Mouse (Mus musculus) layer of hippocampus, adult 2 months (tissue): ENCODE measurements around the gene Adam30. TPM values are rescaled to one million over a fixed set of nuclear protein-coding genes. Genes with fewer than 3 reads are reported as not detected.
"Not testable (repeated sequence)": the region's sequence is repeated elsewhere in the genome, so short reads cannot be mapped to it uniquely, and the experiment has no call there.

Source experiments
- DNase-seq, 2 experiments: peaks; one replicate each; pipeline ENCODE4 v3.0.0; 2022; ENCODE audit warnings: low spot score in 2 of 2
- H3K27ac ChIP-seq: fragments of 200-600 bp; 2 replicates; pipeline ENCODE4 v1.8.1; 2022
- H3K4me3 ChIP-seq: fragments of 200-600 bp; 2 replicates; pipeline ENCODE4 v1.8.1; 2022; ENCODE audit warnings: mild to moderate bottlenecking
- CTCF ChIP-seq: fragments of 200-600 bp; conservative IDR thresholded peaks from 2 replicates; pipeline ENCODE4 v1.8.1; 2022; ENCODE audit warnings: antibody characterized with exemption, mild to moderate bottlenecking, moderate library complexity
- long read RNA-seq, 2 experiments: library from polyadenylated mRNA; stranded (forward); transcript quantifications; one replicate each; pipeline ENCODE4 v2.0.0; 2021; ENCODE audit warnings: borderline mapping rate in 2 of 2
- total RNA-seq, 2 experiments: library from RNA; stranded (reverse); gene quantifications; 2 replicates each; pipeline ENCODE4 v1.2.3; 2021

The Adam30 gene
- not detected for total RNA-seq
- long read RNA-seq, experiment 1, result 0 reads
- long read RNA-seq, experiment 2, result 0 reads

DNA sequence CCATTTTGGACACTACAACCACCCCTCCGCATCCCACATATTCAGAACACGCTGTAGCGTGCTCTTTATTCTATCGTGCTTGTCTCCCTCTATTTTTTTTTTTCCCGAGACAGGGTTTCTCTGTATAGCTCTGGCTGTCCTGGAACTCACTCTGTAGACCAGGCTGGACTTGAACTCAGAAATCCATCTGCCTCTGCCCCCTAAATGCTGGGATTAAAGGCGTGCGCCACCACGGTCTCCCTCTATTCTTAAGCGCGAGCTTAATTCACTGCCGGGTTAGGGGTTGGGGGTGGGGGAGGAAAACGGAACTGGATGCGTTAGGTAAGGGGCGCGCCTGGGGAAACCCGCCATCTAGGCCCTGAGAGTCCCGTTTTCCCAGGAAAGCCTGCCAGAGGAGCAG lies at the start of gene Adam30:
Gene Adam30, plus strand, starts transcription at position 301 of the 400 bp plus-strand sequence.
- no peak for DNase-seq
- Histone ChIP-seq H3K27ac (no peak within 1 kb of the TSS), H3K4me3 (no peak within 1 kb of the TSS)
- no peak for TF ChIP-seq CTCF

DNA sequence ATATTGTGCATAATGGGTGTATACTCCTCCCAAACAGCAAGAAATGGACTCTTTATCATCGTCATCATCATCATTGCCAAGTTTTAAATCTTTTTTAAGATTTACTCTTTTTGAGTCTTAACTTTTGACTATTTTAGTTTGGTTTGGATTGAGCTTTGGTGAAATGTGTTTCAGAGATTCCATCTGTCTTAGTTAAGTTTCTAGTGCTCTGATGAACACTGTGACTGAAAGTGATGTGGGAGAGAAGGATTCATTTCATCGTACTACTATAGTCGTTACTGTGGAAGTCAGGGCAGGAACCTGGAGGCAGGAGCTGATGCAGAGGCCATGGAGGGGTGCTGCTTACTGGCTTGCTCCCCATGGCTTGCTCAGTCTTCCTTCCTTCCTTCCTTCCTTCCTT lies 42.2 kb upstream of the Adam30 start:
- Histone ChIP-seq H3K4me3 (no peak overlapping the region), H3K27ac (no peak overlapping the region)
- no peak for TF ChIP-seq CTCF
- DNase-seq, result no peak

DNA sequence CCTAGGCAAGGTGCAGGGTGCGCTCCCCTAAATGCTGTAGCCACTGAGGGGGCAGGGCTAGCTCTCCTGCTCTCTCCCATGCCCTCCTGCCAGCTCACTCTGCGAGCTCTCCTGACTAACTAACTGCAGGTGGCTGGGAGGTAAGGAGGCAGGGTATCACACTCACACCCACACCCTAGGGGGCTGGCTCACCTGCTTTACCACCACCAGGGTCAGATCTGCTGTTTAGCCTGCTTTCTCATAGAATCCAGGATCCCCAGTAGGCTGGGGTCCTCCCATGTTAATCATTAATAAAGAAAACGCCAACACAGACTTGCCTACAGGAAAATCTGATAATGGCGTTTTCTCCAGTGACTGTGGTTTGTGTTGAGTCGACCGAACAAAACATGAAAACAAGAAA lies 41.1 kb upstream of the Adam30 start:
- no peak for TF ChIP-seq CTCF
- no peak overlapping the region for H3K27ac ChIP-seq

DNA sequence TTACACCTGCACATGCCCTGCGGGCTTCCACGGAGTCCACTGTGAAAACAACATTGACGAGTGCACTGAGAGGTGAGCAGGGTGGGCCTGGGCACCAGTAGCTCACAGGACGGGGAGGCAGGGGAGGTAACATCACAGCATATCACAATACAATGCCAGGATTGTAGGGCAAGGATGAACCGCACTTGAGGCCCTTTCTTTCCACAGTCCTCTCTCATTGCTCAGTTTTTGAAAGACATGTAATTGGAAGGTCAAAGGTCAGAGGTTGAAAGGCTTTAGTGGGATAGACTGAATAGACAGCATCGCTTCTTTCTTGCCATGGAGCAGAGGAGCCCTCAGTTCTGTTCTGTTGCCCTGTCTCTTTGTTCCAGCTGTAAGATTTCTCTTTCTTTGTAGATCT lies 39.5 kb upstream of the Adam30 start:
- Histone ChIP-seq H3K27ac (no peak overlapping the region), H3K4me3 (no peak overlapping the region)
- no peak for DNase-seq
- TF ChIP-seq CTCF, result no peak

More for the DNA sequence above, 41.1 kb upstream of the Adam30 start:
- DNase-seq, result no peak
- H3K4me3 ChIP-seq, result no peak overlapping the region

DNA sequence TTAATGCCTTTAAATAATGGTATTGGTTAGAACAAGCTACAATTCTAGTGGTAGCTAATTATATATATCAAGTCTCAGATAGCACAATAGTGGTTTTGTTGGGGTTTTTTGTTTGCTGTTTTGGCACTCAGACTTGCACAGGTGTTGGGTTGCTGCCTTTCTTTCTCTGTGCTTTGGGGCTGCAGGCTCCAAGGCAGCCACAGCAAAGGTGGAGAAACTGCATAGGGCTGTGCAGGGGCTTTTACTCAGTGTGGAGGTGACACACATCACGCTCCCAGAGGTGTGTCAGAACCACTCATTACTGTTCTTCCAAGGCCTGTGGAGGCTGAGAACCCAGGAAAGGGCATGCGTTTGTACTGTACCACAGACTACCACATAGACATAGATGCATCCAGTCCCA lies 32.7 kb upstream of the Adam30 start:
- no peak for DNase-seq
- no peak for TF ChIP-seq CTCF
- Histone ChIP-seq H3K27ac (no peak overlapping the region), H3K4me3 (no peak overlapping the region)

DNA sequence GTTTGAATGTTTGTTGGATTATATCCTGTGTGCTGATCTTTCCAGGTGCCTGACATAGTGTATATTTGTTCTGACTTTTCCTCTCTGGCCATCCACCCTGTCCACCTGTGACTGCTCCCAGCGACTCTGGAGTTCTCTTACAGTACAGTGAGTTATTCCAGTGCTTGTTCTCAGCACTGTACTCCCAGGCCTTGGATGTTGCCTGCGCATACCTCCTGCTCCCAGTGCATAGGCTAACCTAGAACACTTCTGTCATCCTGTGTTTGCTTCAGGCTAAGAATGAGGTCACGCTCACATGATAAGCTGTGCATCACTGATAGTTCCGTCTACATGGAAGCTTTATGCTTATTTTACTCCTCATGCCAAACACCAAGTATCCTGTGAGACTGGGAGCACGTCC lies 31.7 kb upstream of the Adam30 start:
- no peak overlapping the region for H3K27ac ChIP-seq
- no peak for TF ChIP-seq CTCF
- H3K4me3 ChIP-seq, result no peak overlapping the region
- DNase-seq, result no peak

DNA sequence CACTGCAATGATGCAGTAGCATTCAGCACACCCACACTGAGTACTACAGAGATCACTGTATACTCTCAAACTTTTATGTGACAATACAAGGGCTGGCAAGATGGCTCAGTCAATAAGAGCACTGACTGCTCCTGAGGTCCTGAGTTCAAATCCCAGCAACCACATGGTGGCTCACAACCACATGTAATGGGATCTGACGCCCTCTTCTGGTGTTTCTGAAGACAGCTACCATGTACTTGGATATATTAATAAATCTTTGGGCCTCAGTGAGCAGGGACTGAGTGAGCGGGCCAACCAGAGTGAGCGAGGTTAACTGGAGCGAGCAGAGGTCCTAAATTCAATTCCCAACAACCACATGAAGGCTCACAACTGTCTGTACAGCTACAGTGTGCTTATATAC lies 28.3 kb upstream of the Adam30 start:
- H3K27ac ChIP-seq, DNase-seq, H3K4me3 ChIP-seq: not testable (repeated sequence)
- peak; percentile 32 for TF ChIP-seq CTCF

DNA sequence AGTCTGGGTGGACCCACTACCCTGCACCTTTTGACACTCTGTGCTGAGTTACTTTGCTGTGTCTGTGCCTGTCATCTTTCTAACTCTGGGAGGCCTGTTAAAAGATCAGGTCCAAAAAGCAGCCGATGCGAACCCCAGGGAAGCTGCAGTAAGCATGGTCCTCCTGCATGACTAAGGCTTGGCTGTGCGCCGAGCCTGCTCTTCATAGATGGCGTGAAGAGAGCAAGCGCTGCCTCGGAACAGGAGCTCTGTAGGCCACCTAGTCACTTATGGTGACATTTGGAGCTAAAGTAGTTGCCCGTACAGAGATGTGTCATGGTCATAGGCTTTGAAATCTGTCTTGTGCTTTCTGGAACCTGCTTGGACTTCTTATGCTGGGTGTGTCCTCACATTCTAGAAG lies 27.8 kb upstream of the Adam30 start:
- no peak for DNase-seq
- Histone ChIP-seq H3K27ac (no peak overlapping the region), H3K4me3 (no peak overlapping the region)
- no peak for TF ChIP-seq CTCF

DNA sequence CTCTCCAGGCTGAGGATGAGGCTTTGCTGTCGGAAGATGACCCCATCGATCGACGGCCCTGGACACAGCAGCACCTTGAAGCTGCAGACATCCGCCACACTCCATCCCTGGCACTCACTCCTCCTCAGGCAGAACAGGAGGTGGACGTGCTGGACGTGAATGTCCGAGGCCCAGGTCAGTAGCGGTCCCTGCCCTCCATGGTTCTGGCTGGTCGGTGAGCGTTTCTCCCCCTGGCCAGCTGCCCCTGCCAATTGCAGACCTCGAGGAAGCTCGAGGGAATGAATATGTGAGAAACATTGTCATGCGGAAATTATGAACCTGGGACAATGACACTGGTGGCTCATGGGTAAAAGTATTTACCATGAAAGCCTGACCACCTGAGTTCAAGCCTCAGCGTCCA lies 19.0 kb upstream of the Adam30 start:
- DNase-seq, result no peak
- no peak for TF ChIP-seq CTCF
- Histone ChIP-seq H3K4me3 (no peak overlapping the region), H3K27ac (no peak overlapping the region)

DNA sequence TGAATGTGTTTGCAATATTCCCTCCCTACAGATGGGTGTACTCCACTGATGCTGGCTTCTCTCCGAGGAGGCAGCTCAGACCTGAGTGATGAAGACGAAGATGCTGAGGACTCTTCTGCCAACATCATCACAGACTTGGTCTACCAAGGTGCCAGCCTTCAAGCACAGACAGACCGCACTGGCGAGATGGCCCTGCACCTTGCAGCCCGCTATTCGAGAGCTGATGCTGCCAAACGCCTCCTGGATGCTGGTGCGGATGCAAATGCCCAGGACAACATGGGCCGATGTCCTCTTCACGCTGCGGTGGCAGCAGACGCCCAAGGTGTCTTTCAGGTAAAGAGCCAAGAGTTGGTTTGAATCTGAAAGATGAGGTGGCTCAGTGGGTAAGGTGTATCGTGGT lies 17.6 kb upstream of the Adam30 start:
- H3K4me3 ChIP-seq, result no peak overlapping the region
- H3K27ac ChIP-seq, result no peak overlapping the region
- no peak for DNase-seq
- no peak for TF ChIP-seq CTCF

DNA sequence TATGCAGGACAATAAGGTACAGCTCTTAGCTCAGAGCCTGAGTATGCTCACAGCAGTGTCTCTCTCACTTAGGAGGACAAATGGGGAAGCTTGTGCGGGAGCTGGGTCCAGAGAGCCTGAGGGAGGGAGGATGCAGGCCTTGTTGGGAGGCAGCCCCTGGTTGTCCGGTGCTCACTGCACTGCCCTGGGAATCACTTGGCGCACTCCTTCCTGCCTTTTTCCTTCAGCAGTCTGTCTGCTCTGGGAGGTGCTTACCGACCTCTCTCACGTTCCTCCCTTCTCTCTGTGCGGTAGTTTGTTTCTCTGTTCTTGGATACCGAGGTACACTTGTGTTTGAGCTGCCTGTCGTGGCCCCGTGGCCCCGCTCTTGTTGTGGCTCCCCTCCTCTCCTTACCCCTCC lies 15.2 kb upstream of the Adam30 start:
- TF ChIP-seq CTCF, result no peak
- H3K27ac ChIP-seq, result peak overlapping the region; percentile 65
- no peak for DNase-seq
- no peak overlapping the region for H3K4me3 ChIP-seq

DNA sequence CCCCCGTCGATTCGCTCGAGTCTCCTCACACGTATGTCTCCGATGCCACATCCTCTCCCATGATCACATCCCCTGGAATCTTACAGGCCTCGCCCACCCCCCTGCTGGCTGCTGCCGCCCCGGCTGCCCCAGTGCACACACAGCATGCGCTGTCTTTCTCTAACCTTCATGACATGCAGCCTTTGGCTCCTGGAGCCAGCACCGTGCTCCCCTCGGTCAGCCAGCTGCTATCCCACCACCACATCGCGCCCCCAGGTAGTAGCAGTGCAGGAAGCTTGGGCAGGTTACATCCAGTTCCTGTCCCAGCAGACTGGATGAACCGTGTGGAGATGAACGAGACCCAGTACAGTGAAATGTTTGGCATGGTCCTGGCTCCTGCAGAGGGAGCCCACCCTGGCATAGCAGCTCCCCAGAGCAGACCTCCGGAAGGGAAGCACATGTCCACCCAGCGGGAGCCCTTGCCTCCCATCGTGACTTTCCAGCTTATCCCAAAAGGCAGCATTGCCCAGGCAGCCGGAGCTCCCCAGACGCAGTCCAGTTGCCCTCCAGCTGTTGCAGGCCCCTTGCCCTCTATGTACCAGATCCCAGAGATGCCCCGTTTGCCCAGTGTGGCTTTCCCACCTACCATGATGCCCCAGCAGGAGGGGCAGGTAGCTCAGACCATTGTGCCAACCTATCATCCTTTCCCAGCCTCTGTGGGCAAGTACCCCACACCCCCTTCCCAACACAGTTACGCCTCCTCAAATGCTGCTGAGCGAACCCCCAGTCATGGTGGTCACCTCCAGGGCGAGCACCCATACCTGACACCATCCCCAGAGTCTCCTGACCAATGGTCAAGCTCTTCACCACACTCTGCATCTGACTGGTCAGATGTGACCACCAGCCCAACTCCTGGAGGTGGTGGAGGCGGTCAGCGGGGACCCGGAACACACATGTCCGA lies 13.7 kb upstream of the Adam30 start:
- TF ChIP-seq CTCF, result no peak
- H3K4me3 ChIP-seq, result no peak overlapping the region
- peak overlapping the region; percentile 36; the same call in 1 of the 2 replicates for H3K27ac ChIP-seq
- no peak for DNase-seq

DNA sequence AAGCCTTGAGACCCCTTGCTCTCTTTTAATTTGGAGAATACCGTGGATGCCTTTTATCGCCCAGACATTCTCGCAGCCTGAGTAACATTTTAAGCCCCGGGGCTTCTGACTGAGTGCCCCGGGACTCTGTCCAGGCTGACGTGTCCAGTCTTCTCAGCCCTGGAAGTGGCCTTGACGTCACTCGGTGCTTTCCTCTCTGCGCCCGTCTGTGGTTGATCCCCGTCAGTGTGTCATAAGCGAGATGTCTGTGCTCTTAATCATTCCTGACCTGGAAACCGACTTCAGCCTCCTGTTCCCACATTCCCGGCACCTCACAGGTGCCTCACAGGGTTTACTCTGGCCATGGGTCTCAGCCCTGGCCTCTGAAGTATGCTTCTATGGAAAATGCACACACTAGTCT lies 12.7 kb upstream of the Adam30 start:
- Histone ChIP-seq H3K27ac (no peak overlapping the region), H3K4me3 (no peak overlapping the region)
- no peak for TF ChIP-seq CTCF
- no peak for DNase-seq

DNA sequence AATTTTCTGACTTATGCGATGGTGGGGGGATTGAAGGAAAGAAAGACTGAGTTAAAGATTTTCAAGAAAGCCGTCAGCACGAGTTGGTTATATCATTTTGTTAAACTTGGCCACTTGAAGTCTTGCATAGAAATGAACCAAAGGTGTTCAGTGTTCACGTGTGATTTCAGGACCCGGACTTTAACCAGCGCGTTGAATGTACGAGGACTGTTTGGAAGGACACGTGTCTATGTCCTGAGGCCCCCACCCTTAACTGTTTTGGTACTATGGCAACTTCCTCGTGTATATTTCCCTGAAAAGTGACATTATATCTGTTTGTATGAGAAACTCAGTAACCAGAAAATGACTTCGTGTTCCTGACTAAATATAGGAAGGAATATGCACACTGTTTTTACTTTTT lies 10.5 kb upstream of the Adam30 start:
- H3K4me3 ChIP-seq, result no peak overlapping the region
- TF ChIP-seq CTCF, result no peak
- no peak overlapping the region for H3K27ac ChIP-seq
- no peak for DNase-seq
